Mouse (Mus musculus): ENCODE results near the gene Lrrc8b. TPM values are rescaled to one million over a fixed set of nuclear protein-coding genes. Genes with fewer than 3 reads are reported as not detected.
A peak's percentile ranks its signal among the peaks of the same experiment; 100 is the strongest.

The Lrrc8b gene
- total and polyA plus RNA-seq, 3 experiments: 7.4 to 14.0 TPM; not detected in 1

DNA sequence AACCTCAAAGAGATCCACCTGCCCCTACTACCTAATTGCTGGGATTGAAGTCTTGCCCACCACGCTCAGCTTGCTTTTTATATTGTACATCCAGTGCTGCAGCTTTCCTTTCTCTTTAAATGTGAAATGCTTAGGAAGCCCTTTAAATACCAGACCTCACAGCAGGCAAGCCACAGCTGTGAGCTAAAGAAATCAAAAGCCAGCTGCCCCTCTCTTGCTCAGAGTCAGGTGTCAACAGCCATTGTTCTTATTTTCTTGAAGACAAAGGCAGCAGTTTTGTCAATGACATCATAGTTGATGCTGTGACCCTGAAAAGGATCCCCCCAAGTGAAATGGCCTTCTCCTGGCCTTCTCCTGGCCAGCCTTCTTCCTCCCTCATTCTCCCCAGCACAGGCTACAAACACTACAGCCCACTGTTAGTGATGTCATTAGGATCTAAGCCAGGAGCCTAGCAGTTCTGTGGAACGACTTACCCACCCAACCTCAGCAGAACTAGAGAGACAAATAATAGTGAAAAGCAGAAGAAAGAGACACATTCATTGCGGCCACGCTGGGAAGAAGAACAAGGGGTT, 82.9 kb downstream of the Lrrc8b start:
- Histone ChIP-seq H3K36me3 (ENCODE audit: control insufficient read depth in 1 of 2, insufficient read depth in 2 of 2, low read length in 2 of 2) (peaks cover 0 to 9% of the 10 kb centered on the region in 2 experiments; a peak in 2 of 4 replicates), H3K27me3 (ENCODE audit: control insufficient read depth in 1 of 2, insufficient read depth in 2 of 2, low read length in 2 of 2) (no peaks in the 10 kb centered on the region), H3K79me2 (ENCODE audit: control insufficient read depth, insufficient read depth, low read length, poor library complexity) (no peaks in the 10 kb centered on the region), H3K9ac (ENCODE audit: control insufficient read depth, low read depth, low read length, poor library complexity, severe bottlenecking) (no peak overlapping the region), H3K9me3 (replicated peaks; ENCODE audit: insufficient read depth, low read length) (no peaks in the 10 kb centered on the region), H3K4me1 (ENCODE audit: control insufficient read depth in 1 of 2, insufficient read depth in 2 of 2, low read length in 2 of 2) (peaks cover 5 to 8% of the 10 kb centered on the region in 2 experiments), H3K4me3 (ENCODE audit: control insufficient read depth in 1 of 2, insufficient read depth in 1 of 2, low read depth in 2 of 2, low read length in 2 of 2) (no peak overlapping the region), H3K27ac (ENCODE audit: control insufficient read depth, low read depth, low read length) (no peak overlapping the region)
- no peak for DNase-seq (ENCODE audit: low read depth, low spot score)
- no peak for TF ChIP-seq SMC3 (IDR thresholded peaks at IDR 0.05; ENCODE audit: low read depth, low read length)
- TF ChIP-seq EP300 (IDR thresholded peaks at IDR 0.05; ENCODE audit: low read depth in 1 of 2, low read length in 2 of 2): no peak
- TF ChIP-seq MYB (IDR thresholded peaks at IDR 0.05; ENCODE audit: low read depth, low read length): no peak
- TF ChIP-seq TBP (IDR thresholded peaks at IDR 0.05; ENCODE audit: low read depth, low read length): no peak
- TF ChIP-seq ZKSCAN1 (IDR thresholded peaks at IDR 0.05; ENCODE audit: low read depth, low read length): no peak
- TF ChIP-seq UBTF (IDR thresholded peaks at IDR 0.05; ENCODE audit: borderline replicate concordance, insufficient read depth, low read depth, low read length): no peak
- no peak for TF ChIP-seq MAX (IDR thresholded peaks at IDR 0.05; ENCODE audit: low read length)
- no peak for TF ChIP-seq SIN3A (IDR thresholded peaks at IDR 0.05; ENCODE audit: low read length)
- TF ChIP-seq RCOR1 (IDR thresholded peaks at IDR 0.05; ENCODE audit: low read depth, low read length): no peak
- no peak for TF ChIP-seq CHD2 (IDR thresholded peaks at IDR 0.05; ENCODE audit: low read length)
- TF ChIP-seq GABPA (IDR thresholded peaks at IDR 0.05; ENCODE audit: low read depth, low read length): no peak
- TF ChIP-seq MEF2A (IDR thresholded peaks at IDR 0.05; ENCODE audit: extremely low read depth, insufficient replicate concordance, low read depth, low read length, poor library complexity, severe bottlenecking): no peak
- no peak for TF ChIP-seq BHLHE40 (IDR thresholded peaks at IDR 0.05; ENCODE audit: borderline replicate concordance, low read depth, low read length)
- no peak for TF ChIP-seq POLR2AphosphoS5 (IDR thresholded peaks at IDR 0.05; ENCODE audit: borderline replicate concordance, low read depth, low read length)
- no peak for TF ChIP-seq NRF1 (IDR thresholded peaks at IDR 0.05; ENCODE audit: insufficient read depth, low read depth, low read length, poor library complexity, severe bottlenecking)
- TF ChIP-seq USF2 (IDR thresholded peaks at IDR 0.05; ENCODE audit: borderline replicate concordance in 1 of 2, insufficient read depth in 1 of 2, low read depth in 1 of 2, low read length in 2 of 2): no peak
- no peak for TF ChIP-seq E2F4 (IDR thresholded peaks at IDR 0.05; ENCODE audit: borderline replicate concordance, low read depth, low read length)
- no peak for TF ChIP-seq ZNF384 (IDR thresholded peaks at IDR 0.05; ENCODE audit: low read depth, low read length)

DNA sequence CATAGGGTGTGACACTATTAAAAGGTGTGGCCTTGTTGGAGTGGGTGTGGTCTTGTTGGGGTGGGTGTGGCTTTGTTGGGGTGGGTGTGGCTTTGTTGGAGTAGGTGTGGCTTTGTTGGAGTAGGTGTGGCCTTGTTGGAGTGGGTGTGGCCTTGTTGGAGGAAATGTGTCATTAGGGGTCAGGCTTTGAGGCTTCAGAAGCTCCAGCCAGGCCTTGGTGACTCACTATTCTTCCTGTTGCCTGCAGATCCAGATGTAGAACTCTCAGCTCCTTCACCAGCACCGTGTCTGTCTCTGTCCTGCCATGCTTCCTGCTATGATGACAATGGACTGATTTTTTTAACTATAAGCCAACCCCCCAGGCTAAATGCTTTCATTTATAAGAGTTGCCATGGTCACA, 83.8 kb downstream of the Lrrc8b start:
- no peaks in the 10 kb centered on the region; a peak in 2 of 4 replicates for H3K4me1 ChIP-seq (ENCODE audit: control insufficient read depth in 1 of 2, insufficient read depth in 2 of 2, low read length in 2 of 2)
- no peak overlapping the region for H3K9ac ChIP-seq (ENCODE audit: control insufficient read depth, low read depth, low read length, poor library complexity, severe bottlenecking)
- H3K9me3 ChIP-seq (replicated peaks; ENCODE audit: insufficient read depth, low read length): no peaks in the 10 kb centered on the region
- no peaks in the 10 kb centered on the region for H3K79me2 ChIP-seq (ENCODE audit: control insufficient read depth, insufficient read depth, low read length, poor library complexity)
- peak; percentile 55 for DNase-seq (ENCODE audit: low read depth, low spot score)
- no peaks in the 10 kb centered on the region for H3K27me3 ChIP-seq (ENCODE audit: control insufficient read depth in 1 of 2, insufficient read depth in 2 of 2, low read length in 2 of 2)
- no peak overlapping the region for H3K4me3 ChIP-seq (ENCODE audit: control insufficient read depth in 1 of 2, insufficient read depth in 1 of 2, low read depth in 2 of 2, low read length in 2 of 2)
- H3K36me3 ChIP-seq (ENCODE audit: control insufficient read depth in 1 of 2, insufficient read depth in 2 of 2, low read length in 2 of 2): peaks cover 0 to 3% of the 10 kb centered on the region in 2 experiments; a peak in 2 of 4 replicates
- TF ChIP-seq MXI1 (IDR thresholded peaks at IDR 0.05; ENCODE audit: low read depth, low read length) (no peak), USF1 (IDR thresholded peaks at IDR 0.05; ENCODE audit: low read depth, low read length) (no peak), BHLHE40 (IDR thresholded peaks at IDR 0.05; ENCODE audit: borderline replicate concordance, low read depth, low read length) (no peak)
- no peak overlapping the region for H3K27ac ChIP-seq (ENCODE audit: control insufficient read depth, low read depth, low read length)
